Mouse (Mus musculus): Measurements from ENCODE around the gene 2310061I04Rik. TPM values are rescaled to one million over a fixed set of nuclear protein-coding genes. Genes with fewer than 3 reads are reported as not detected.
A peak's percentile ranks its signal among the peaks of the same experiment; 100 is the strongest.
"Not testable (repeated sequence)": the region's sequence is repeated elsewhere in the genome, so short reads cannot be mapped to it uniquely, and the experiment has no call there.

Gene 2310061I04Rik
- total RNA-seq (2021) (10 to 100 TPM; 51.6 to 52.6 TPM), polyA plus RNA-seq (2012; rRNA removed) (112 and 122 TPM in 2 replicates)
- long read RNA-seq, transcript 2310061I04Rik-204 (6 exons, 1,293 nt), result major isoform, 39 of 51 reads
- long read RNA-seq, partial matches to known transcripts, result 4 of 51 reads
- long read RNA-seq, other reads (novel, unspliced or antisense), result 4 of 51 reads

- DNase-seq, result peak; percentile 96
Measured at GRCm38 (mm10) chr17:35896781-35897643, at the start of gene 2310061I04Rik. Gene 2310061I04Rik, minus strand, starts transcription at chr17:35897431.

GRCm38 (mm10) chr17:35939941-35940340 lies 42.7 kb upstream of the 2310061I04Rik start:
- no peak for DNase-seq

GRCm38 (mm10) chr17:35939108-35939507 lies 41.9 kb upstream of the 2310061I04Rik start:
- no peak for DNase-seq

GRCm38 (mm10) chr17:35937700-35938348 lies 40.6 kb upstream of the 2310061I04Rik start:
- no peak for DNase-seq

GRCm38 (mm10) chr17:35935763-35936162 lies 38.5 kb upstream of the 2310061I04Rik start:
- DNase-seq, result not testable (repeated sequence)

- DNase-seq, result peak; percentile 1
Measured at GRCm38 (mm10) chr17:35932608-35933007, 35.4 kb upstream of the 2310061I04Rik start.

GRCm38 (mm10) chr17:35930627-35931026 lies 33.4 kb upstream of the 2310061I04Rik start:
- DNase-seq, result no peak

- no peak for DNase-seq
Measured at GRCm38 (mm10) chr17:35929534-35929933, 32.3 kb upstream of the 2310061I04Rik start.

- DNase-seq, result no peak
Measured at GRCm38 (mm10) chr17:35927471-35927870, 30.2 kb upstream of the 2310061I04Rik start.

- no peak for DNase-seq
Measured at GRCm38 (mm10) chr17:35923281-35923680, 26.1 kb upstream of the 2310061I04Rik start.

- no peak for DNase-seq
Measured at GRCm38 (mm10) chr17:35922566-35922965, 25.3 kb upstream of the 2310061I04Rik start.

GRCm38 (mm10) chr17:35921710-35922109 lies 24.5 kb upstream of the 2310061I04Rik start:
- no peak for DNase-seq

GRCm38 (mm10) chr17:35920862-35921562 lies 23.8 kb upstream of the 2310061I04Rik start:
- no peak for DNase-seq

GRCm38 (mm10) chr17:35920384-35920783 lies 23.2 kb upstream of the 2310061I04Rik start:
- no peak for DNase-seq

GRCm38 (mm10) chr17:35919864-35920301 lies 22.7 kb upstream of the 2310061I04Rik start:
- DNase-seq, result no peak

- peak; percentile 96 for DNase-seq
Measured at GRCm38 (mm10) chr17:35919060-35919715, 22.0 kb upstream of the 2310061I04Rik start.

- DNase-seq, result peak; percentile 60
Measured at GRCm38 (mm10) chr17:35918276-35919059, 21.2 kb upstream of the 2310061I04Rik start.

- DNase-seq, result peak; percentile 48
Measured at GRCm38 (mm10) chr17:35917463-35918251, 20.4 kb upstream of the 2310061I04Rik start.

- DNase-seq, result no peak
Measured at GRCm38 (mm10) chr17:35917143-35917462, 19.9 kb upstream of the 2310061I04Rik start.
